Mouse (Mus musculus) embryonic facial prominence, embryonic 11.5 days (tissue): Measurements from ENCODE around the gene Mypop. TPM values are rescaled to one million over a fixed set of nuclear protein-coding genes. Genes with fewer than 3 reads are reported as not detected.

Source experiments
- ATAC-seq: fragments of 200-750 bp; cut with Nextera tagmentation; replicated peaks from 2 replicates; pipeline ENCODE4 v1.8.0; 2017; ENCODE audit warnings: low read depth; ENCODE audit not compliant: insufficient number of reproducible peaks, low FRiP score, low TSS enrichment
- DNase-seq: peaks from one replicate; pipeline ENCODE4 v3.0.0-alpha.2; 2015; ENCODE audit warnings: low spot score
- H3K27ac ChIP-seq: fragments of 300-500 bp; sonication (generic); replicated peaks from 2 replicates; pipeline ENCODE4 v1.5.1; 2014; ENCODE audit warnings: mild to moderate bottlenecking, low read depth, low read length, control low read depth
- H3K27me3 ChIP-seq: fragments of 300-500 bp; sonication (generic); 2 replicates; pipeline ENCODE4 v1.6.1; 2014; ENCODE audit warnings: mild to moderate bottlenecking, low read length, moderate library complexity, mixed read lengths; ENCODE audit not compliant: control insufficient read depth, insufficient read depth
- H3K36me3 ChIP-seq: fragments of 300-500 bp; sonication (generic); replicated peaks from 2 replicates; pipeline ENCODE4 v1.6.1; 2014; ENCODE audit warnings: low read depth, mild to moderate bottlenecking, low read length, moderate library complexity, mixed read lengths; ENCODE audit not compliant: control insufficient read depth, insufficient read depth
- H3K4me1 ChIP-seq: fragments of 300-500 bp; sonication (generic); 2 replicates; pipeline ENCODE4 v1.6.1; 2014; ENCODE audit warnings: low read length, mixed read lengths; ENCODE audit not compliant: control insufficient read depth, insufficient read depth
- H3K4me2 ChIP-seq: fragments of 300-500 bp; sonication (generic); 2 replicates; pipeline ENCODE4 v1.6.1; 2014; ENCODE audit warnings: low read depth, mild to moderate bottlenecking, control low read depth, low read length, moderate library complexity
- H3K4me3 ChIP-seq: fragments of 300-500 bp; sonication (generic); 2 replicates; pipeline ENCODE4 v1.5.1; 2014; ENCODE audit warnings: low read depth, low read length, control low read depth
- H3K9ac ChIP-seq: fragments of 300-500 bp; sonication (generic); replicated peaks from 2 replicates; pipeline ENCODE4 v1.6.1; 2014; ENCODE audit warnings: mild to moderate bottlenecking, control low read depth, low read length
- H3K9me3 ChIP-seq: fragments of 300-500 bp; sonication (generic); replicated peaks from 2 replicates; pipeline ENCODE4 v1.6.1; 2016; ENCODE audit warnings: mild to moderate bottlenecking, low read length, inconsistent platforms, mixed read lengths; ENCODE audit not compliant: control insufficient read depth
- WGBS: fragments of 180-500 bp; shearing (Covaris S2); extraction: QIAGEN DNeasy Blood & Tissue Kit; methylation state at CpG from one replicate; pipeline ENCODE4 v1.1.7; 2014; 5-methylcytosine and 5-hydroxymethylcytosine counted together
- polyA plus RNA-seq: library from polyadenylated mRNA; unstranded; fragments of >200 nt; fragmentation: Nextera tagmentation; extraction: Ambion mirVana; gene quantifications from 2 replicates; pipeline ENCODE4 v1.2.1, GENCODE M21; 2014

The Mypop gene
- polyA plus RNA-seq, 1 experiment from 2014 or later, result 5.3 TPM

GRCm38 (mm10) chr7:18957569-18958383 is 33.3 kb upstream of the Mypop start:
- ATAC-seq (peak; percentile 20; the same call in 1 of the 2 replicates), DNase-seq (peak; percentile 64)
- peaks cover 54% of the 10 kb centered on the region for H3K27me3 ChIP-seq
- under 1% methylated on average over 95 of the region's 107 CpGs for WGBS
- H3K9me3 ChIP-seq, result no peaks in the 10 kb centered on the region
- peak overlapping the region; percentile 99 for H3K4me2 ChIP-seq
- H3K27ac ChIP-seq, result no peak overlapping the region
- peak overlapping the region; percentile 57 for H3K9ac ChIP-seq
- peak overlapping the region; percentile 46 for H3K4me3 ChIP-seq
- H3K36me3 ChIP-seq, result no peaks in the 10 kb centered on the region
- peaks cover 5% of the 10 kb centered on the region for H3K4me1 ChIP-seq

- Histone ChIP-seq H3K9me3 (no peaks in the 10 kb centered on the region), H3K27me3 (peaks cover 60% of the 10 kb centered on the region), H3K27ac (no peak overlapping the region), H3K4me1 (peaks cover 6% of the 10 kb centered on the region), H3K36me3 (no peaks in the 10 kb centered on the region), H3K9ac (peak overlapping the region; percentile 57), H3K4me2 (peak overlapping the region; percentile 99), H3K4me3 (peak overlapping the region; percentile 46)
- no peak for DNase-seq
- under 1% methylated on average over 20 of the region's 21 CpGs for WGBS
- ATAC-seq, result no peak
Observed at GRCm38 (mm10) chr7:18958384-18958766, 32.7 kb upstream of the Mypop start.

GRCm38 (mm10) chr7:18959446-18959845 is 31.6 kb upstream of the Mypop start:
- Histone ChIP-seq H3K4me1 (peaks cover 6% of the 10 kb centered on the region), H3K4me3 (no peak overlapping the region), H3K4me2 (no peak overlapping the region), H3K27me3 (peaks cover 68% of the 10 kb centered on the region), H3K36me3 (no peaks in the 10 kb centered on the region), H3K9ac (no peak overlapping the region), H3K9me3 (no peaks in the 10 kb centered on the region), H3K27ac (no peak overlapping the region)
- WGBS, result 64% methylated on average over 8 of the region's 8 CpGs
- ATAC-seq (no peak), DNase-seq (no peak)

- no peak overlapping the region for H3K9ac ChIP-seq
Observed at GRCm38 (mm10) chr7:18962171-18962792, 28.8 kb upstream of the Mypop start.

GRCm38 (mm10) chr7:18962795-18963194 is 28.2 kb upstream of the Mypop start:
- Histone ChIP-seq H3K27me3 (peaks cover 62% of the 10 kb centered on the region), H3K4me2 (peak overlapping the region; percentile 38), H3K27ac (no peak overlapping the region), H3K9me3 (no peaks in the 10 kb centered on the region), H3K4me3 (0 out of 2 replicates have a peak overlapping the region, but pooled peaks have one; percentile 5), H3K4me1 (peaks cover 4% of the 10 kb centered on the region), H3K9ac (no peak overlapping the region), H3K36me3 (no peaks in the 10 kb centered on the region)
- ATAC-seq (no peak), DNase-seq (no peak)
- WGBS, result under 1% methylated on average over 17 of the region's 20 CpGs

More at GRCm38 (mm10) chr7:18962171-18962792, 28.8 kb upstream of the Mypop start:
- peaks cover 67% of the 10 kb centered on the region for H3K27me3 ChIP-seq
- peak; percentile 46 for DNase-seq
- H3K9me3 ChIP-seq, result no peaks in the 10 kb centered on the region
- peaks cover 6% of the 10 kb centered on the region for H3K4me1 ChIP-seq
- 2% methylated on average over 17 of the region's 17 CpGs for WGBS
- peak overlapping the region; percentile 38 for H3K4me2 ChIP-seq
- no peak overlapping the region for H3K27ac ChIP-seq
- no peaks in the 10 kb centered on the region for H3K36me3 ChIP-seq
- ATAC-seq, result no peak
- H3K4me3 ChIP-seq, result 0 out of 2 replicates have a peak overlapping the region, but pooled peaks have one; percentile 5

GRCm38 (mm10) chr7:18963294-18963843 is 27.7 kb upstream of the Mypop start:
- Histone ChIP-seq H3K27ac (no peak overlapping the region), H3K4me3 (0 out of 2 replicates have a peak overlapping the region, but pooled peaks have one; percentile 8), H3K9me3 (no peaks in the 10 kb centered on the region), H3K9ac (no peak overlapping the region), H3K4me2 (no peak overlapping the region), H3K36me3 (no peaks in the 10 kb centered on the region), H3K27me3 (peaks cover 56% of the 10 kb centered on the region), H3K4me1 (peaks cover 4% of the 10 kb centered on the region)
- DNase-seq (no peak), ATAC-seq (no peak)
- under 1% methylated on average over 19 of the region's 19 CpGs for WGBS

GRCm38 (mm10) chr7:18965312-18965711 is 25.7 kb upstream of the Mypop start:
- WGBS, result 75% methylated on average over 5 of the region's 5 CpGs
- no peak overlapping the region for H3K4me2 ChIP-seq
- no peak overlapping the region for H3K4me3 ChIP-seq
- H3K4me1 ChIP-seq, result peaks cover 4% of the 10 kb centered on the region
- H3K36me3 ChIP-seq, result no peaks in the 10 kb centered on the region
- DNase-seq (no peak), ATAC-seq (no peak)
- no peaks in the 10 kb centered on the region for H3K9me3 ChIP-seq
- H3K27me3 ChIP-seq, result peaks cover 44% of the 10 kb centered on the region
- H3K9ac ChIP-seq, result no peak overlapping the region
- no peak overlapping the region for H3K27ac ChIP-seq
